In the genomic region with DNA sequence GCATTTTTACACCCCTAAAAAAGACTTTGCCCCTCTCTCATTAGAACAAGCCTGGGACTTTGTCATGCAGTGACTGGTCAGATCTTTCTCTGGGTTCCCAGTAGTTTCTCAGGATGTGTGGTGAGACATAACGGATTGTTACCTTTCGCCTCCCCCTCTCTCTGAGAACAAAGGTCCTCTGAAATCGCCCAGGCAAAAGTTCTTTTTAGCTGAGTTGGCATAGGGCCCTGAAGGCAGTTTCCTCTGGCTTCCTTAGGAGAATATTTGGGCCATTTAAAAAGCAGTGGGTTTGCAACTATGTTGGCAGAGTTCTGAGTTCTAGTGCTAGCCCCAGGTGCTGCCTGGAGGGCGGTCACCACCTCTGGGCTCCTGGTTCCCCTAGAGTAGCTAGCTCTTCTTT, we compare ENCODE assay signal across 25 mouse cellular contexts. TPM values are rescaled to one million over a fixed set of nuclear protein-coding genes. Genes with fewer than 3 reads are reported as not detected.
A peak's percentile ranks its signal among the peaks of the same experiment; 100 is the strongest.
DNase-seq lines count a peak whose midpoint lies in the region; ATAC-seq and TF ChIP-seq lines count a peak whose summit lies in the region.
"Had no signal": no experiment of that assay in that cellular context is flagged by ENCODE, and none has a peak within 500 bp of the region (broad histone marks: within the 10 kb centered on the region; RNA-seq: fewer than 3 reads in every experiment).

No protein-coding gene starts in this region.

- no peak for TF ChIP-seq POLR2A in olfactory bulb, adult 2 months (IDR thresholded peaks at IDR 0.05; ENCODE audit: insufficient read depth, low read depth, low read length)

- no peak for ATAC-seq in kidney, embryonic 16.5 days (ENCODE audit: low FRiP score, low TSS enrichment)
- ATAC-seq: forebrain, embryonic 14.5 days; hindbrain, postnatal 0 days; intestine, embryonic 16.5 days; midbrain, embryonic 15.5 days had no signal

- no peaks in the 10 kb centered on the region for H3K27me3 ChIP-seq in kidney, embryonic 16.5 days (ENCODE audit: insufficient read depth, low read length)
- H3K27me3 ChIP-seq: embryonic facial prominence, embryonic 12.5 days; hindbrain, embryonic 12.5 days; limb, embryonic 13.5 days; lung, embryonic 15.5 days; midbrain, embryonic 15.5 days; neural tube, embryonic 15.5 days had no signal

- H3K4me3 ChIP-seq in kidney, embryonic 16.5 days (ENCODE audit: low read length), result no peak overlapping the region
- H3K4me3 ChIP-seq in olfactory bulb, adult 2 months (ENCODE audit: insufficient read depth, low read depth, low read length), result no peak overlapping the region
- H3K4me3 ChIP-seq: embryonic facial prominence, embryonic 12.5 days; hindbrain, embryonic 12.5 days; limb, embryonic 13.5 days; lung, embryonic 15.5 days; midbrain, embryonic 10.5 days; midbrain, embryonic 15.5 days; neural tube, embryonic 15.5 days had no signal

- no peaks in the 10 kb centered on the region for H3K9me3 ChIP-seq in kidney, embryonic 16.5 days (ENCODE audit: low read length)
- H3K9me3 ChIP-seq: embryonic facial prominence, embryonic 12.5 days; hindbrain, embryonic 12.5 days; limb, embryonic 13.5 days; lung, embryonic 15.5 days; midbrain, embryonic 10.5 days; midbrain, embryonic 15.5 days; neural tube, embryonic 15.5 days had no signal

- no peak overlapping the region for H3K4me2 ChIP-seq in kidney, embryonic 16.5 days (replicated peaks; ENCODE audit: low read depth, low read length)
- H3K4me2 ChIP-seq: embryonic facial prominence, embryonic 12.5 days; hindbrain, embryonic 12.5 days; limb, embryonic 13.5 days; lung, embryonic 15.5 days; midbrain, embryonic 15.5 days; neural tube, embryonic 15.5 days had no signal

- peaks cover 16% of the 10 kb centered on the region for H3K4me1 ChIP-seq in kidney, embryonic 16.5 days (ENCODE audit: insufficient read depth, low read length)
- peaks cover 14% of the 10 kb centered on the region for H3K4me1 ChIP-seq in olfactory bulb, adult 2 months (ENCODE audit: control insufficient read depth, insufficient read depth, low read length)

- no peak for TF ChIP-seq CTCF in olfactory bulb, adult 2 months (IDR thresholded peaks at IDR 0.05; ENCODE audit: insufficient read depth, low read depth, low read length)

- peak; percentile 7 for DNase-seq in cerebellum, adult 9-11 months
- no peak for DNase-seq in cerebellum, adult 11-12 months
- peak; percentile 29 for DNase-seq in kidney, adult 18-20 months
- peak; percentile 16 for DNase-seq in thymus, postnatal 25 days
- no peak for DNase-seq in thymus, adult 18-20 months
- DNase-seq in c-Kit-positive CD71-positive TER-119-positive erythroid progenitor cells, embryonic 14.5 days (ENCODE audit: low spot score), result no peak
- DNase-seq: adrenal gland, adult 2 months; adrenal gland, postnatal 36 days; cerebellum, adult 8-10 months; cerebellum, postnatal 36 days; heart, postnatal 36 days; right cerebral cortex, adult 18-20 months; spleen, adult 18-20 months had no signal

- 73% methylated on average over 4 of the region's 4 CpGs for WGBS in kidney, embryonic 16.5 days
- 63% methylated on average over 4 of the region's 4 CpGs for WGBS in olfactory bulb, adult 2 months

- H3K27ac ChIP-seq in kidney, embryonic 16.5 days (ENCODE audit: low read length), result no peak overlapping the region
- 0 out of 2 replicates have a peak overlapping the region, but pooled peaks have one; percentile 6 for H3K27ac ChIP-seq in olfactory bulb, adult 2 months (ENCODE audit: insufficient read depth, low read depth, low read length)
- H3K27ac ChIP-seq: embryonic facial prominence, embryonic 12.5 days; hindbrain, embryonic 12.5 days; hindbrain, postnatal 0 days; limb, embryonic 13.5 days; lung, embryonic 15.5 days; midbrain, embryonic 10.5 days; midbrain, embryonic 15.5 days; neural tube, embryonic 15.5 days had no signal

- no peak overlapping the region for H3K9ac ChIP-seq in kidney, embryonic 16.5 days (replicated peaks; ENCODE audit: low read length)
- H3K9ac ChIP-seq: embryonic facial prominence, embryonic 12.5 days; hindbrain, embryonic 12.5 days; limb, embryonic 13.5 days; lung, embryonic 15.5 days; midbrain, embryonic 15.5 days; neural tube, embryonic 15.5 days had no signal

- no peaks in the 10 kb centered on the region for H3K36me3 ChIP-seq in kidney, embryonic 16.5 days (ENCODE audit: insufficient read depth, low read length)
- H3K36me3 ChIP-seq: embryonic facial prominence, embryonic 12.5 days; hindbrain, embryonic 12.5 days; lung, embryonic 15.5 days; midbrain, embryonic 15.5 days; neural tube, embryonic 15.5 days had no signal

RNA-seq across cellular contexts. Expression of a gene that starts 4.9 kb away (rescaled TPM):
- 54.0 and 59.1 TPM in 2 replicates for polyA plus RNA-seq in kidney, embryonic 16.5 days (2015; fragmentation: Nextera tagmentation; extraction: Ambion mirVana)
- 91.0 TPM in 1 of 2 replicates, not detected in the other for polyA plus RNA-seq in olfactory bulb, adult 2 months (2012; ENCODE audit: insufficient read depth, insufficient read length, low replicate concordance, missing spikeins)

Comparison
In these comparisons a context has a peak if more than half of its experiments do, and no peak if none do; other contexts are left out.
1. DNase-seq: peak in cerebellum, adult 9-11 months (single experiment), kidney, adult 18-20 months (single experiment) and thymus, postnatal 25 days (single experiment); none in cerebellum, adult 11-12 months (single experiment), thymus, adult 18-20 months (0 of 2) and c-Kit-positive CD71-positive TER-119-positive erythroid progenitor cells, embryonic 14.5 days (single experiment).